Mouse (Mus musculus) gonadal fat pad, adult 2 months (tissue): ENCODE data around the gene Pygo2. TPM values are rescaled to one million over a fixed set of nuclear protein-coding genes. Genes with fewer than 3 reads are reported as not detected.

Source experiments
- DNase-seq: peaks from one replicate; pipeline ENCODE4 v3.0.0-alpha.2; 2012; ENCODE audit warnings: low read depth
- polyA plus RNA-seq: library from polyadenylated mRNA; depleted of rRNA; stranded (reverse); fragments of >200 nt; gene quantifications from 2 replicates; pipeline ENCODE4 v1.2.3, GENCODE M21; 2012; rRNA removed

Pygo2 gene
- polyA plus RNA-seq, 1 experiment, result 38.0 TPM

DNA sequence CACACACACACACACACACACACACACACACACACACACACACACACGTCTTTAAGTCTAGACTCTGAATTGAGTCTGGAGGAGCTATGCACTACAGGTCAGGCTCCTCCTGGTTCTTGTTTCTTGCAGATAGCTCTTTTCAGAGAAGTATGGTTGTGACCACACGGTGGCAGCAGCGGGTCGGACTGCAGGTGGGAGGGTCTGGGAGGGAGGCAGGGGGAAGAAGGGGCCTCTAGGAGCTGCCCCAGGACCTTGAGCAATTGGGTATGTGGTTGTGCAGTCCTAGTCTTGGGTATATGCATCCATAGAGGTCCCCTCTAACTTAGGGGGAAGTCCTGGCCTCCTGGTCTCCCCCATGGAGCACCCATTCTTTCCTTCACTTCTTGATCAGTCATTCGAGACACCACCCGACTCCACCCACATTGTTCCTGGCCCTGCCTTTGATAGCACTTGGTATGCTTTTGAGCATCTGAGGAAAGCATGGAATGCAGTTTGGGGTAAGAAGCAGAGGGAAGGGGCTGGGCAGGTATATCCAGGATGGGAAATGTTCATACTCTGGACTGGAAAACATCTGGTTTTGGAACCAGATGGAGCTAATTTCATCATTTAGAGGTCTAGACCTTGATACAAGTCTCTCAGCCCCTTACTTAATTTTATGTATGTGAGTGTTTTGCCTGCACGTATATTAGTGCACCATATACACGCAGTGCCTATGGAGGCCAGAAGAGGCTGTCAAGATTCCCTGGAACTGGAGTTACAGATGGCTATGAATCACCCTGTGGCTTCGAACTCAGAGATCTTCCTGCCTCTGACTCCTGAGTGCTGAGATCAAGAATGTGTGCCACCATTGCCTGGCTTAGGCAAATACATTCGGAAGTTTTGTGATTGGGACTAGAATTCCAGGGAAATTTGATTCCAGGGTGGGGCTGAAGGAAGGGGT is 27.0 kb downstream of the Pygo2 start:
- no peak for DNase-seq

DNA sequence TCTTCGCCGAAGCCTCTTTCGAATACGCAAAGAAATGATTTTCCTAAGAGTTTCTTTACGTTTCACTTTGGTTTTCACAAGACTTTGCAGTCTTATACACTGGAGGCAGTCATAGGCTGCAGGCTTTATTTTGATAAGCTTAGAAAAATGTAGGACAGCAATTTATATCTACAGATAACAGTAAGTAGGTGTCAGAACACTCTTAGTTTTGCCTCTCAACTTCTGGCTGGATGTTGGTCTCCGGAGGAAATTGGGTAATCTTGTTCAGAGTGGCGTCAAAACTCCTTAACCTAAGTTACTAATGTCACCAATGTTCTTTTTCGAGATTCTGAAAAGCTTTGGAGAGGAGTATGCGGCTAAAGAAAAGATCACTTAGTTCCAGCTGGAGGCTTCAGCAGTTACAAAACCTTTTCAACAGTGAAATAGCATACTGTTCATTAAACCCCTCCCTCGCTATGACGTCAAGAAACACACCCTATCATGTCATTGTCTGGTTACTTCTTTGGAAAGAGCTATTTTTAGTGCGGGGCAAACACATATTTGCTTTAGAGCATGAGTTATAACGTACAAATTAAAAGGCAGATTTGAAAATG is 28.5 kb downstream of the Pygo2 start:
- no peak for DNase-seq

DNA sequence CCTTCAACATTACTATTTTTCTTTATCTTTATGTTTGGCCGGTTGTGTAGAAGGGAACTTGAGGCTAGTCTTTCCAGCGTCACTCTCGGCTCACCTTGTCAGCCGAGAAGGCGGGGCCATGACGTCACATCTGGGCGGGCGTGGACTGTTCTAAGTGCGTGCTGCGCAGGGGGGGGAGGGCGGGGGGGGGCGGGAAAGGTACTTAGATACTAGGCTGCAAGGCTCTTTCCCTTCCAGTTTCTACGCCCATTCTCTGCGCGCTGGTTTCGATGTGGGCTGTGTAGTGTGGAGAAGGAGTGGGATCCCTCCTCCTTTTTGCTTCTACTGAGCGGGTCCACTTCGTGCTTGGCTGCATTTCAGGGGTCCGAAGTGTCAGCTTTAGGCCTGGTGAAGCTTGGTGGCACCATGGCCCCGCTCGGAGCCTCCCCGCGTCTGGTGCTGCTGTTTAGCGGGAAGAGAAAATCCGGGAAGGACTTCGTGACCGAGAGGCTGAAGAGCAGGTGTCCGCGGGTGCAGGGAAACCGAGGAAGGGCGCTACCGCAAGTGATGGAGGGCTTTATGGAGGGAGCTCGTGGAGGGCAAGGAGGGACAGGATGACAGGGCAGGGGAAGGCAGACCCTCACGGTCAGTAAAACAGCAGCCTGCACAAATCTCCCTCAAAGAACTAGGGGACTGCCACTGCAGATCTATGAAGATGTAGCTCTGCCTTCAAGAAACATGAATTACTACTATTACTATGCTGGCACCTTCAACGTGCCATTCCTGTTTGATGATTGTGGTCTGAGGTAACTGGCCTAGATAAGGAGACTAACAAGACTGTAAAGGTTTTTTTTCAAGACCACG is 29.2 kb downstream of the Pygo2 start:
- DNase-seq, result no peak

DNA sequence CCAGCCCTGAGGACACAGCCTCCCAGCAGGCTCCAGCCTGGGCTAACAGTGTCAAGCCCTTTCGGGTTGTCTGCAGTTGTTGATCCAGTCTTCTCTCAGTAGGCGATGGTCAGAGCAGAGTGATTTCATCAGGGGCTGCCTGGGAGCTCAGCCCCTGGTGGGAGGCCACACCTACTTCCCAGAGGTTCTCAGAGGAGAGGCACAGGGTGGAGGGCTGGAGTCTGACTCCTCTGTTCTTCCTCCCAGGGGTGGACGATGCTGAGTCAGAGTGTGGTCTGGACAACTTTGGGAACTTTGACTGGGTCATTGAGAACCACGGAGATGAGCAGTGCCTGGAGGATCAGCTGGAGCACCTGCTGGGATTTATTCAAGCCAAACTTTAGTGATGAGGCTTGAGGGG is 38.3 kb downstream of the Pygo2 start:
- DNase-seq, result no peak

DNA sequence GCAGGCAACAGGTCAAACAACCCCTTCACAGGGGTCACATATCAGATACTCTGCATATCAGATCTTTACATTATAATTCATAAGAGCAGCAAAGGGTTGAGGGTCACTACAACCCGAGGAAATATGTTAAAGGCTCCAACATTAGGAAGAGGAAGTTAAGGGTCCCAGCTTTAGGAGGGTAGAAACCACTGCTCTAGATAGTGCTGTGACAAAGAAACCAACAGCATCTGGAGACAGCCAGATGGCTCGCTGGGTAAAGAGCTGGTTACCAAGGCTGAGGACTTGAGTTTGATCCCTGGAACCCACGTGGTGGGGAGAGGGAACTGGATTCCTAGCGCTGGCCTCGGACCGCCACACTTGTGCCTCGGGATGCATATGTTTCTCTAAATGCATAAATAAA is 42.3 kb downstream of the Pygo2 start:
- no peak for DNase-seq

DNA sequence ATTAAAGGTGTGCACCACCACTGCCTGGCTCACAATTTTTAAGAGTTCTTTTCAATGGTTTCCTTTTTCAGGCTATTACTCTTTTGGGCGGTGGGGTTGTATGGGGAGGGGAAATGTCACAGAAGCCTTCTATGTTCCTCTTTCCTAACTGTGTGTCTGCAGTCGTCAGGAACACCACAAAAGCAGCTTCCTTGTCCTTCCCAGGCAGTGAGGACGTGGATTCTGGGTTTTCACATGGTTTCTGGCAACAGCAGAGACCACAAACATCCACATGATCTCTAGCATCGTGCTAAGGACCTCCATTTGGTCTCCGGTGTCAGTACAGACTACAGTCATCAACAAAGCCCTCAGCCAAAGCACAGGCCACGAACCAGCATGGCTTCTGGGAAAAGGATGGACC is 43.8 kb downstream of the Pygo2 start:
- DNase-seq, result no peak

DNA sequence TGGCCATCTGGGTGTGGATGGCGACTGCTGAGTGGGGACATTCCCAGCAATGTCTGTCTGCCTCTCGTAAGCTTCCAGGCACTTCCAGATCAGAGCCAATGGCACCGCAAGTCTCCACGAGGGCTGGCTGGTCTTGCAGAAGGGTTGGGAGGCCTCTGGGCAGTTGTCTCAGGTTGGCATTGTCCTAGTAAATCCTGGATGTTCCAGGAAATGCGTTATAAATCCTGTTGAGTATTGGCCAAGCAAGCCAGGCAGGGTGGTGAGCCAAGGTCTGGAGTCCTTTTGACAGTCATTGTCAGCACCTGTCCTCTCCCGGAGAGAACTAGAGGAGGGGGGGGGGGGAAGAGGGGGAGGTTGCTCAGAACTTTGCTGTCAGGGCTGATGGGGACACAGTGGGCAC is 49.0 kb downstream of the Pygo2 start:
- DNase-seq, result peak; percentile 65

DNA sequence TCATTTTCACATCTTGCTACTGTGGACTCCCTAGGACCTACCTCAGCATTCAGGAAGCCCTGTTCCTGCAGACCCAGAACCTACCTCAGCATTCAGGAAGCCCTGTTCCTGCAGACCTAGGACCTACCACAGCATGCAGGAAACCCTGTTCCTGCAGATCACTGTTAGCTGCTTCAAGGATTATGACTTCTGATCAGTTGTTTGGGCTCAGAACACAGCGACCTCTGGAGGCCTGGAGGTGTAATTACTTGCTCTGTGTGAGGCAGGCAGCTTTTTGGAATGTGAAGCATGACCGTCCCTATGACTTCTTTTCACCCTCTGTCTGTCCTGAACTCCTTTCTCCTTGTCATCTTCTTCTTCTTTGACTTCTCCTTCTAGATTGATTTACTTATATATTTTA is 51.5 kb downstream of the Pygo2 start:
- no peak for DNase-seq

DNA sequence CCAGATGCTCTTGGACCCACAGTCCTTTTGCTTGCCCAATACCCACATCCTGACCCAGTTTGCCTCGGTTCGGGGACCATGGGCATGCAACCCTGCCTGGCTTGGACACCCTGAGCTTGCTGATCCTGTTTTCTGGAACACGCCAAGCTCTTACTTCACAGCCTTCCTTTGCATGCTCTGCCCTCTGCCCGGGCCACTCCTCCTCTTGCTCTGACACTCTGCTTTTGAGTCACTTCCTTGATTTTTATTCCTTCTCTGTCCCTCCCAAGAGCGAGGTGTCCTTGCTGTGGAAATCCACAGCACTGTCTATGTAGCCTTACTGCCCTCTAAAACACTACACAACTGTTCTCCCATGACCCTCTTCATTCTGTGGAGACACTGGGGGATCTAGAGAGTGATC is 52.2 kb downstream of the Pygo2 start:
- no peak for DNase-seq

Other genes starting within 250 kb of the Pygo2 start
- gene Fam189b, start 247.1 kb upstream of the Pygo2 start, polyA plus RNA-seq, result 12.9 and 14.1 TPM in 2 replicates
- 140 and 143 TPM in 2 replicates for gene Gba, start 227.3 kb upstream of the Pygo2 start, polyA plus RNA-seq
- gene Thbs3, start 215.0 kb upstream of the Pygo2 start, polyA plus RNA-seq, result 30.0 and 40.7 TPM in 2 replicates
- 150 and 153 TPM in 2 replicates for gene Mtx1, start 203.1 kb upstream of the Pygo2 start, polyA plus RNA-seq
- gene Muc1, start 201.2 kb upstream of the Pygo2 start, polyA plus RNA-seq, result 0.69 and 1.5 TPM in 2 replicates
- 120 and 144 TPM in 2 replicates for gene Krtcap2, start 184.2 kb upstream of the Pygo2 start, polyA plus RNA-seq
- 3.0 and 3.3 TPM in 2 replicates for gene Trim46, start 183.9 kb upstream of the Pygo2 start, polyA plus RNA-seq
- gene Dpm3, start 170.9 kb upstream of the Pygo2 start, polyA plus RNA-seq, result 481 and 623 TPM in 2 replicates
- gene Slc50a1, start 159.6 kb upstream of the Pygo2 start, polyA plus RNA-seq, result 264 and 294 TPM in 2 replicates
- 36.7 and 40.9 TPM in 2 replicates for gene Efna1, start 149.1 kb upstream of the Pygo2 start, polyA plus RNA-seq
- gene Efna3, start 107.2 kb upstream of the Pygo2 start, polyA plus RNA-seq, result 5.2 and 7.3 TPM in 2 replicates
- 13.7 and 15.0 TPM in 2 replicates for gene Efna4, start 92.2 kb upstream of the Pygo2 start, polyA plus RNA-seq
- gene Adam15, start 80.2 kb upstream of the Pygo2 start, polyA plus RNA-seq, result 170 and 223 TPM in 2 replicates
- gene Dcst2, start 68.2 kb upstream of the Pygo2 start, polyA plus RNA-seq, result 2.5 and 3.1 TPM in 2 replicates
- gene Dcst1, start 65.0 kb upstream of the Pygo2 start, polyA plus RNA-seq, result 3.6 and 4.3 TPM in 2 replicates
- 71.3 and 87.9 TPM in 2 replicates for gene Zbtb7b, start 35.4 kb upstream of the Pygo2 start, polyA plus RNA-seq
- not detected in 2 replicates for gene Lenep, start 27.4 kb upstream of the Pygo2 start, polyA plus RNA-seq
- 41.9 and 47.7 TPM in 2 replicates for gene Flad1, start 18.3 kb upstream of the Pygo2 start, polyA plus RNA-seq
- gene Cks1b, start 11.8 kb upstream of the Pygo2 start, polyA plus RNA-seq, result 51.7 and 55.1 TPM in 2 replicates
- 114 and 118 TPM in 2 replicates for gene Shc1, start 11.8 kb upstream of the Pygo2 start, polyA plus RNA-seq
- 63.7 and 69.4 TPM in 2 replicates for gene Pbxip1, start 6.5 kb downstream of the Pygo2 start, polyA plus RNA-seq
- gene Pmvk, start 24.3 kb downstream of the Pygo2 start, polyA plus RNA-seq, result 75.1 and 82.0 TPM in 2 replicates
- gene Kcnn3, start 90.0 kb downstream of the Pygo2 start, polyA plus RNA-seq, result 1.5 and 2.6 TPM in 2 replicates